Mouse (Mus musculus): ENCODE data around the gene Mgp.

Gene Mgp

DNA sequence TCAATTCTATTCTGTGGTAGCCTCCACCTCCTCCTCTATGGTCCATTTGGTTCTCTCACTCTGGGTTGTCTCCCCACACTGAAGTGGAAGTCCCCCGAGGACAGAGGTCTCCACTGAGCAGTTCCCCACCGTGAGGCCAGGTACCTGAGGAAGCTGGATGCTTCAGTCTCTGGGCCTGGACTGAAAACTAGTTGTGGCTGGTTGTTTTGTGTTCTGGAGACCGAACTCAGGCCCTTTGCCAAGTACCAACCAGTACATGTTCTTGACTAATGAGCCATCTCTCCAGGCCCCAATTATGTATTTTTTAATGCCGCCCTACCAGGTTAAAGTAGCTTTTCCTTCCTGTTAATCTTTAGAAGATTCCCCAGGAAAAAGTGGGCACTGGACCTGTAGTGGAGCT, 23.3 kb downstream of the Mgp start:
- no peak for DNase-seq (ENCODE audit: low spot score)

DNA sequence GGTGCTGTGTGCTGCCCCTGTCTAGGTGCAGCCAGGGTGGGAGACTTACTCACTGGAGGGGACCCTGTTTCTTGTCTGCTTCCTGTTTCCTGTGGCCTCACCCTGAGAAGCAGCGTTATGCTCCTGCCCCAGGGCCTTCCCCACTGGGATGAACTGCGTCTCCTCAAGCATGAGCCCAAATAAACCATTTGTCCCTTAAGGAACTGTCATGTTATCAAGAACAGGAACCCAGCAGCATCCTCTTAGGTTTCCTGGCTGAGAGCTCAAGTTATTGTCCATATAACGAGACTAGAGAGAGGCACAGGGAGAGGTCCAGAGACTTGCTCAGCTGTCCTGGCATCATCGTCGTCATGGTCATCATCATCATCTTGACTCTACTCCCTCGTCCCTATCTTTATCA, 25.4 kb downstream of the Mgp start:
- no peak for DNase-seq (ENCODE audit: low spot score)

DNA sequence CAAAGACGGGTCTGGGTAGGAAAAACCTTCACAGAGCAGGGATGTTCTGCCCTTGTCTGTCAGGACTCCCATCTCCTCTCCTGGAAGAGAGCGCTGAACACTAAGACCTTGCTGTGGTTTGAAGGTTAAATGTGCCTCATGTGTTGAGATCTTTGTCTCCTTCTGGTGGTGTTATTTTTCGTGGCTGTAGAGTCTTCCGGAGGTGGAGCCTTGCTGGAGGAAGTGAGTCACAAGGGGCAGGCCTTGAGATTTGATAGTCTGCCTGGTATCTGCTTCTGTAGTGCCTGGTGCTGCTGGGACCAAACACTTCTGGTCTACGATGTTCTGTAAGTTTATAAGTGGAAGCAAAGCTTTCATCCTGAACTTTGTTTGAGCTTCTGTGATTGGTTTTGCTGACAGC, 26.7 kb downstream of the Mgp start:
- no peak for DNase-seq (ENCODE audit: low spot score)

DNA sequence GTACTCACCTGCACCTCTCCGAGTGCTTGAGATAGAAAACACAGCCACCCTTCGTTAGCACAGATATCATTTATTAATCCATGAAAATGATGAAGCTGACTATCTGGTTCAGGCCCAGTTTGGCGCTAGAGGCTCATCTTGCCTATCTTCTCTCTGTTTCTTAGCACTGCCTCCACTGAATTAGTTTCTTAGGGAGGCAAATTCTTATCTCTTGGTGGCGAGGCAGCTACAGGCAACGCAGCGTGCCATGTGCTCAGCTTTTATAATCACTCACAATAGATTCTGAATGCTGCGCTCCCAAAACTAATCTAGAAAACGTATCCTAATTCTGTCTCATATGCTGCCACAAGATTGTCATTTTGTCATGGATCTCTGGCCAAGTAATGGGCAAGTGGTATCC, 27.2 kb downstream of the Mgp start:
- DNase-seq (ENCODE audit: low spot score), result no peak

DNA sequence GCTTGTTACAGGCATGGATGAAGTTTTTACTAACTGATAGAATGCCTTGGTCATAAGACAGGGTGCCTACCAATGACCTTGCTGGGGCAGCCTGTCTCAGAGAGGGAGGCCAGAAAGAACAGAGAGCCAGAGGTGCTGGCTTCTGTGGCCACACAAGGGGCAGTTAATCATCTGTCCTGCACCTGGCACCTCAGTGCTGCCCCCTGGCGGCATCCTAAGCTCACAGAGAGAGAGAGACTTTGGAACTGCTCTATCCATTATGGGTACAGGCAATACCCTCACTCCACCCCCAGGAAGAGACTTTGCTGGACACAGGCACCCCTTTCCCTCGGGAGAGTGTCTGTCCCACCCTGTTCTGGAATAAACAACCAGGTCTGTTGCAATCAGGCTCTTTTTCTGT, 27.8 kb downstream of the Mgp start:
- DNase-seq (ENCODE audit: low spot score), result peak; percentile 61

DNA sequence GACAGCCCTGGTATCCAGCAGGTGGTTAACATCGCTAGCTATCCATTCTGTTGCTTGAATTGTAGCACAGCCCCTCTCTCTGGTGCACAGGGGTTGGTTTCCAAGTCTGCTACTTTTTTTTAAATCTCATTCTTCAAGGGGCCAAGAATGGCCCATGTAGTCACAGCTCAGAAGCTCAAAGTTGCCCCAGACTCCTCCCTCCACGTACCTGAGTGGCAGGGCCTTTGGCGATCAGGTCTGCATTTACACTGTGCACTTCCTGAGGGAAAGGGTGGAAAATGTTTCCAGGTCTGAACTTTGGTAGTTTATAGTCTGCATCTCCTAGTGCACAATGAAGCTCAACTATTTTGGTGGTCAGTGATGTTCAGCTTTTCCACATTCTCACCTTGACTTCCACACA, 28.4 kb downstream of the Mgp start:
- DNase-seq (ENCODE audit: low spot score), result no peak

DNA sequence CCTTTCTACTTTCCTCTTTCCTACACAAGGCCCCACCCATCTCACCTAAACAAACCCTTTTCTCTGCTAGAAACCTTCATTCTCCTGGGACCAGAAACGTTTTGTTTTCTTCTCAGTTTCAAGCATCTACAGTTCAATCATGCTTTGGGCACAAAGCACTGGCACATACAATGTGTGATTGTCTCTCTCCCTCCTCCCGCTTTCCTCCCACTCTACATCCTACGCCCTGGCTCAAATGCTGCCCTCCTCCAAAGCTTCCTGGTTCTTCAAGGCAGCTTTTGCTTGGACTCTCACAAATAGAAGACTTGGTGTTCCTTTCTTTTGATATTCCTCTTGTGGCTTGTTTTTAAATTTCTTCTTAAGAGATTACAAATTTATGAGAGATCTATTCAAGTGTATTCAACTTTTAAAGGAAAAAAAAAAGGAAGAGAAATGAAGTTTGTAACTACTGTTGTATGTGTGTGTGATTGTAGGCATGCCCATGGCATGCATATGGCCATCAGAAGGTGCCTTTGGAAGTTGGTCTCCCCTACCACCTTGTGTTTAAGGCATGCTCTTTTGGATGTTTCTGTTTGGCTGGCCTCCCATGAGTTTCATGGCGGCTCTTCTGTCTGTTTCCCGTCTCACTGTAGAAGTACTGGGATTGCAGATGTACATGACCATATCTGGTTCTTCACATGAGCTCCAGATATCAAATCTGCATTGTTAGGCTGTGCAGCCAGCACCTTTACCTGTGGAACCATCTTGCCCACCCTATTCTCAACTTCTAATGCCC, 29.7 kb downstream of the Mgp start:
- DNase-seq (ENCODE audit: low spot score), result no peak

DNA sequence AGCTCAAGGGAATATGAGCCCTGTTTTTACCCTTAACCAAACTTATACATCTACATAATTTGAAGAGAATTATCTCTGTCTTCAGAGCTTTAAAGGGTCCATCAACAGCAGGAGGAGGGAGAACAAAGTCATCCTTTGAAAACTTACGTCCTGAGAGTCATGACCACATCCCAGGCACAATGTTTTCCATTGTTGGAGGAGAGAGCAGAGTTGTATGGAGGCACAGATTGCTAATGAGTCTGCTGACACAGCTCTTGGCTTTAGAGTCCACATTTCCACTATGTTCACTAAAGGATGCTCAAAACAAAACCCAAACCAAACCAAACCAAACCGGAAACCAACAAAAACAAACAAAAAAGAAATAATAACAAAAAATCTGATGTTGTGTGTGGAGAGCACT, 30.7 kb downstream of the Mgp start:
- no peak for DNase-seq (ENCODE audit: low spot score)

DNA sequence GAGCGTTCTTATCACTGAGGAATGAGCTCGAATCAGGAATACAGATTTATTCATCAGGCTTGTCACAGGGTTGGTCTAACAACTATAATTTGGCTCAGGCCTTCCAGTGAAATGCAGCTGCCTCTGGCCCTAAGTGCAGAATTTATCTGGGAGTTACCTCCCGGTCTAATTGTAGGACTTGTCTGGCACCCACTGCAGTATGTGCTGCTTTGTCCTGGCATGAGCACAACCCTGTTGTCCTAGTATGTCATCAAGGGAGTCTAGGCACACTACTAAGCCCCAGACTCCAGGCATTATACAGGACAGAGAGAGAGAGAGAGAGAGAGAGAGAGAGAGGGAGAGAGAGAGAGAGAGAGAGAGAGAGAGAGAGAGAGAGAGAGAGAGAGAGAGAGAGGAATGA, 38.3 kb downstream of the Mgp start:
- no peak for DNase-seq (ENCODE audit: low spot score)

DNA sequence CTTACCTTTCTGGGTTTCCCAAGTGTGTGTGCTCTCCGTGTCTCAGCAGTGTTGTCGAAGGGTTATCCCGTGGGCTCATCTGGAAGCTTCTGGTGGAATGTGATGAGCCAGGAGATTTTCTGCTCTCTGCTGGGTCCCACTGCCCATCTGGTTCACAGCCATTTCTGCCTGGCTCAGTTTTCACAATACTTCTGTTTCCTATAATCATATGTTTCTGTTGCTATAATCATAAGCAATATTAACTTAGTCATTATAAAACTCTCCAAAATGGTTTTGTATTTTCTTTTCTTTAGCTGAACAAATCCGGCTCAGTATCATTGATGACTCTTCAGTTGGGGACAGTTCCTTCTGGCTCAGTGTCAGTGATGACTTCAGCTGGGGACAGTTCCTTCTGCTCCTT, 40.3 kb downstream of the Mgp start, which contains the start of gene Smco3:
Gene Smco3 (minus strand): TSS at position 101 of the 400 bp plus-strand sequence.
- no peak for DNase-seq (ENCODE audit: low spot score)

DNA sequence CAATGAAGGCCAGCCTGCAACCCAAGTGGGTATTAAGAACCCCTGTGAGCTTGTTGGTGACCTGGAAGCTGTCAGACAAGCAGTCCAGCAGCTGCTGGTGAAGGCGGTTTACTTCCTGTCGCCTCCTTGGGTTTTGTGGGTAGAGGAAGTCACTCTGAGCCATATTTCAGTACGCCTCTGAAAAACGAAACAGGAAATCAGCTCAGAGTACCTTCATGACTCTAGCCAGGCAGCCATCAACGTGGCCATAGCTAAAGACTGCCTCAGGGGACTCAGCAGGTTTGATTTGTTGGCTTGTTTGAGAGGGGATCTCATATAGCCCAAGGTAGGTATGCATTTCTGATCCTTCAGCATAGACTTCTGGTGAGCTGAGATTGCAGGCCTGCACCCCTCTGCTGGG, 43.9 kb downstream of the Mgp start:
- DNase-seq (ENCODE audit: low spot score), result no peak

DNA sequence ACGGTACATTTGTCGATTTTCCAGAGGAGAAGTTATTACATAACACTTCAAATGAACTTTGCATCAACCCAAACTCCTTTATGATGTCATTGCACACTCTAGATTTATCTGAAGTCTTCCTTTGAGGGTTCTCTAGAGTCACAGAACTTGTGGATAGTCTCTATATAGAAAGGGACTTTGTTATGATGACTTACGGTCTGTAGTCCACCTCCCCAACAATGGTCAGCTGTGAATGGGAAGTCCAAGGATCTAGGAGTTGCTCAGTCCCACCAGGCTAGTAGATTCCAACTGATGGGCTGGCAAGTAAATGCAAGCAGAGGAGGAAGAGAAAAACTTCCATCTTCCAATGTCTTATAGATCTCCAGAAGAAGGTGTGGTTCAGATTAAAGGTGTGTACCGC, 46.9 kb downstream of the Mgp start:
- DNase-seq (ENCODE audit: low spot score), result no peak

DNA sequence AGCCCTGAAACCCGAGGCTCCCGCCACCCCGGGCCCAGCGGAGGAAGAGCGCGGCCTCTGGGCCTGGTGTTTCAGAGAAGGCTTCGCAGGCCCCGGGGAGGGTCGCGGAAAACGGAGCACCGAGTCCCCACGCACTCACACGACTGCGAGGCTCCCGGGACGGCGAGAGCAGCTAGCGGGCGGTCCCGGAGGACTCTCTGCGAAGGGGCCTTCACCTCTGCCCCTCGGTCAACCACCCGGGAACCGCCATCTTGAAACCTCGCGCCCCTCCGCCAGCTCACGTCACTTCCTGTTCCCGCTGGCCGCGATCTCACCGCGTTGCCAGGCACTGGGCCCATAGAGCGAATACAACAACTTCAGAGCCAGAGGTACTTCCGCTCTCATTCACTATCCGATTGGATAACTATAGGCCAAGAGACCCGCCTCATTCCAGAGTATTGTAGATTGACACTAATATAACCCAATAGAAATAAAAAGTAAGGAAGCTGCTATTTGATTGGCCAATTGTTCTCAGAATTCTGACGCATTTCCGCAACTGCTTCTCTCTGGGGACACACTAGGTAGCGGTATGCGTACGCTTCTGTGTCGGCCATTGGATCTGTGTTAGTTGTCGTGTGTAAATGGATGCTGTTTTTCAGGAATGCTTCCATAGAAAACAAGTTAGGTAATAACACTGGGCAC, 47.6 kb downstream of the Mgp start, which contains the start of gene Wbp11:
Gene Wbp11 (minus strand): TSS at position 353 of the 681 bp plus-strand sequence.
- peak; percentile 95 for DNase-seq (ENCODE audit: low spot score)

DNA sequence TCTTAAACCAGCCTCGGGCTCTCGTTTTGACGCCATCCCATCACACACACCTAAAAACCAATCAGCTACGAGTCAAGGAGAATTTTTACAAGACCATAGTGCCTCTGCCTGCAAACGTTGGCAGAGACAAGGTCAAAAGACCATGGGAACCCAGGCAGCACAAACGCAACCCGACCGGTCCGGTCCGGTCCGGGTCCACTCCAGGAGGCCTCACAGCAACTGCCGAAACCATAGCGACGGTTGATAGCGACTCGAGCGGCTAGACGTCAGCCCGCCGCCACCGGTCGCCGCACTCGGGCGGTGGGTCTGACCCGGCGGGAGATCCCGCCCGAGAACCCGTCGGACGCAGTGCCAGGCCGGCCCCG, 48.1 kb downstream of the Mgp start, which contains the start of gene BC049715:
Gene BC049715 (plus strand): TSS at position 111 of the 365 bp plus-strand sequence.
- no peak for DNase-seq (ENCODE audit: low spot score)

DNA sequence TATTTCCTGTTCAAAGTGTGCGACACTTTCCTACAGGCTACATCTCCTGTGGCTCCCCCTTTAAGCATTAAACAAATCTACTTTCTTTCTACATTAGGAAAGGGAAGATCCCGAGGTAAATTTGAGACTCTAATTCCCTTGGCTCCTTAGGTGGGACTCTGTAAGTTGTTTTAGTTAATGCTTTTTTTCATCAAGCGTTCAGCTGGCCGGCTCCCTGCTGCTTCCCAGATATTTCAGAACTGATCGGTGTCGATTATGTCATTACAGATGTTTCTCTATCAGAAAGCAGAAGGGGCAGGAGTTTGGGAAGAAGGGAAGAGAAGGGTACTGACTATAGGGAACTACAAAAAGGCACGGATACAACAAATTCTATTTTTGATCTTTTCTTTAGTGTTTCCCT, 48.5 kb downstream of the Mgp start:
- no peak for DNase-seq (ENCODE audit: low spot score)

DNA sequence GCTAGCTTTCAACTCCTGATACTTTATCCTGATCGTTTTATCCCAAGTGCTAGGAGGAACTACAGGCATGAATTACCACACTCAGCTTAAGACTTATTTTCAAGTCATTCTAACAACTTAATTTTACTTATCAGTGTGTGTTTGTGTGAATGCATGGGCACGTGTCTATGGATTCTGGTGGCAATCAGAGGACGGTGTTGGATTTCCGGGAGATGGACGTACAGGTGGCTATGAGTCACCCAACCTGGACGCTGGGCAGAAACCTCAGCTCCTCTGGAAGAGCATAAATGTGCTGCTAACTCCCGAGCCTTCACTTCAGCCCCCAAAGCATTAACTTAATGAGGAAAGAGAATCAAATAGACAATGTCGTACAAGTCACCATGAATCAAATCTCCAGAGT, 50.6 kb downstream of the Mgp start:
- no peak for DNase-seq (ENCODE audit: low spot score)

All from urinary bladder, postnatal 14 days (tissue).